Mouse (Mus musculus) frontal cortex, postnatal 14 days (tissue): ENCODE results near the gene Dmrt3.

Source experiments
- DNase-seq, 2 experiments: peaks; one replicate each; pipeline ENCODE4 v3.0.0; 2022; ENCODE audit warnings: low spot score in 2 of 2

Gene Dmrt3

DNA sequence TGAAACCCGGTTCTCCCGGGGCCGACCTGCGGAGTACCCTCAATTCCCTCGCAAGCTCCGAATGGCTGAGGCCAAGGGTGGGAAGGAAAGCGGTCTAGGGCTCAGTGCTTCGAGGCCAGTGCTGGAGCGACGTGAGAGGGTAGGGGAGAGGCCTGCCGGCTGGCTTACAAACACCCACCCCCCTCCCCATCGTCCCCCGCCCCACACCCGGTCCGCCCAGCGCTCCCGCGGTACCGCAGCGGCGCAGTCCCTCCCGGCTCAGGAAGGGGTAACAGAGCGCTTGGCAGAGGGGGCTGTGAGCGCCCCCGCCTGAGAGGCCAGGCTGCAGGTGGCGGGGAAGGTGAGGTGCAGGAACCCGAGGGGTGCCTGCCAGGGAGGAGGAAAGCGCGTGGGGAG, at the start of gene Dmrt3:
Gene Dmrt3, plus strand, starts transcription at position 287 of the 396 bp plus-strand sequence.
- DNase-seq = no peak

DNA sequence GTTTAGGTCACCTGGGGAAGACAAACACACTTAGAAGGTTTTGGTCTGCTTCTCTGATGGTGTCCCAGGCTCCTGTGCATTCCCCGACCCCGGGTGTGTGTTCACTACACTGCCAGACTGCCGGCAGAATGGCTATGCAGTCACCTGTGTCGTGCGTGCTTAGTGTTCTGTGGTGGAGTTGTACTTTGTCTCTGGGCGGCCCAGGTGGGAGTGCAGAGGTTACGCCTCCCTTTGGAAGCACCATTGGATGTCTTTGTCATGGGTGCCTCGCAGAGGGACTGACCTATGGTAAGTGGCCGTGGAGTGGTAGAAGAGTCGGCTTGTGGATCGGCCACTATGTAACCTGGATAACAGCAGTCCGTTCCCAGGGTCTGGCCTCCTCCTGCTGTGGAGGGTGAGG, 45.7 kb upstream of the Dmrt3 start:
- DNase-seq = no peak

- no peak for DNase-seq
Observed at GRCm38 (mm10) chr19:25569778-25570177, 40.3 kb upstream of the Dmrt3 start.

- DNase-seq = no peak
Observed at GRCm38 (mm10) chr19:25574431-25574830, 35.7 kb upstream of the Dmrt3 start.

DNA sequence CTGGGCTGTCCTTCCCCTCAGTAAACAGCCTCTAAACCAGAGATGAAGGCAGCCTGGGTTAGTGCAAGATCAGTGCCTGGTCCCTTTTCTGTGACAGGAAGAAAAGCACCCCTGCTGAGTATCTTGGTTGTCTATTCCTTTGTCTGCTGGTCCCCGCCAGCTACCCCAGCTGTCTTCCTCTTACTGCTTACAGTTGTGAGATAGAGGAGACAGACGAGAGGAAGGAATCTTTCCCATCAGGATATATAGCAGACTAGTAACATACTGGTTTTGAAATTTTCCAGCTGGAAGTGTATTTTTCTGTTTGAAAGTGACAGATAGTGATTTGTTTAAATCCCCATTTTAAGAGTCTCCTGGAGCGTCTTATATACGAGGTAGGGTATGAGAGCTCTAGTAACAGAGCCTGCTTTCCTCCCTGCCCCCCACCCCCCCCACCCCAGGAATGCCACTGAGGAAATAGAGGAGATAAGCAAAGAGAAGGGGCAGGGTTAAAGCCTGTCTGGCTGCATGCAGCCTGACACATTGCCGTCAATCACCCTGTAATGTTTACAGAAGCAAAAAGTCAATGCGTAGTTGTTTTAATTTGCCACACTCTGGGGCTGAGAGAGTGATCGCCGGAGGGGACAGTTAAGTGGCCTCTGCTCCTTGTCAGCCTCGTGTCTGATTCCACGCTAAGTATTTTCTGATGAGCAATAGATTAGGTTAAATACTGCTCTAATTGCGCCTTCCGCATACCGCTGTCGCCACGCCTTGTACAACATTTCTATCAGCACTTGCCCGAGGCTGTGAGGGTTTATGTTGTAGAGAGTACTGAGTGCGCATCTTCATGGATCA, 34.9 kb upstream of the Dmrt3 start:
- DNase-seq = no peak

DNA sequence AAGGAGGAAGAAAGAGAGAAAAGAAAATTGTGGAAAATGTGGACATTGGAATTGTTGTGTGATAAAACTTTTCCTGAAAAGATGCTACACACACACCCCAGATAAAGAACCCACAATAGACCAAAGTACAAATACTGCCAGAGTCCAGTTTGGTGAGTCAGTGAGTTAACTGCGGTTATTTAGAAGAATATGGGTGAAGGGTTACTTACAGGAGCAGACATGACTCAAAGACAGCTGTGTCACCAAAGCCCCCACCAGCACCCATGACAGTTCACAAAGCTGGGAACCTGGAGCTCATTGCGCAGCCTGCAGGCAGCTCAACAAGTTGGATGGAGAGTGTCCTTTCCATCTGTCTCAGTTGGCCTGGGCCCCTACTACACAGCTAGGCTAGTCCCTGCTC, 31.7 kb upstream of the Dmrt3 start:
- no peak for DNase-seq

GRCm38 (mm10) chr19:25579440-25579839, 30.7 kb upstream of the Dmrt3 start:
- no peak for DNase-seq

GRCm38 (mm10) chr19:25597717-25598232, 12.3 kb upstream of the Dmrt3 start:
- no peak for DNase-seq

- DNase-seq = no peak
Observed at GRCm38 (mm10) chr19:25598626-25599025, 11.5 kb upstream of the Dmrt3 start.

- no peak for DNase-seq
Observed at GRCm38 (mm10) chr19:25601966-25602365, 8.1 kb upstream of the Dmrt3 start.

GRCm38 (mm10) chr19:25607461-25608205, 2.5 kb upstream of the Dmrt3 start:
- no peak for DNase-seq

DNA sequence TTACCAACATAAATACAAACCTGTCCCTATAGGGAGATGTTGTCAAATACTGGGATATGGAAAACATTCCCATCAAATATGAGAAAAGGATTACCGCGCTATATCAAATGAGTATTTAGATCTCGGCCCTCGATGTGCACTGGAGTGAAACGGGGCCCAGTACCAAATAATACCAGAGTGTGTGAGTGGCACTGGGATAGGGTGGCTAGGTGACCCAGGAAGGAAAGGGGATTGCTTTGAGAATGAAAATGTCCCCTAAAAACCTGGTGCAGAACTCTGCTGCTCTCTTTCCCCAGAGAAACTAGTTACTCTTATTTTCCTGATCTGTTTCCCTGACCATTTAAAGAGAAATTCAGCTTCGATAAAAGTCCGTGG, 1.9 kb upstream of the Dmrt3 start:
- no peak for DNase-seq

DNA sequence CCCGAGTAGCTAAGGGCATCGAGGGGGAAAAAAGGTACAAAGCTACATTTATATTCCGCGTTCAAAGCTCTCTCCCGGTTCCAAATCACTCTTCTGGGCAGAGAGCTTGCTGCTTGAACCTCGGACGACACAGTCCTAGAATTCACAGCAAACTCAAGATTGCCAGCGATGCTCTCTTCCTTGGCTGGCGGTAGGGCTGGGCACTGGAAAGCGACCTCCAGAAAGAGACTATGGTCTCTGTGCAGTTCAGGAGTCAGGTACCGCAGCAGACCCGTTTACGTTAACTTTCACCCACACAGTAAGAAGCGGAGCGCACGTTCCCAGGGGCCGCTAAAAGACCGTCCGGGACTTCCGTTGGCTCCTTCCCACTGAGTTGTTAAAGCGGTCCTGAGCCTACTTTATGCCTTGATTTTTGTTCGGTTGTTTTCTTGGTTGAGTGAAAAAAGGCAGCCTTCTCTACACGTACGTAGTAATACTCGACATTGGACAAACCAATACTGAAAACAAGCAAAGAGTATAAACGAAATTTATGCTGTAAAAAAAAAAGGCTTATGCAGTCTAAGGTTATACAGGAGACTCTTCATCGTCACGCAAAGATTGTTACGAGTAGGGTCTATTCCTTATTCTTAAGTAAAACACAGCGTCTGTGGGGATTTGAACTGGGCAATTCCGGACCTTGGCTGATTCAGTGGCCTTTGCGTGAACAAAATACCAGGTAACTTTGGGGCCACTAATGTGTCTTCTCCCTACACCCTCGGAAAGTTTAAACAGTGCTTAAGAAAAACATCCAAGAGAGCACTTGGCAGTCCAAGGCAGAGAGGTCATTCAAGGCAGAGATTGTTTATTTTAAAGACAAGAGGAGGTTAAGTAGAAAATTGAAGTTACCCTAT, 895 bp upstream of the Dmrt3 start:
- no peak for DNase-seq

- no peak for DNase-seq
Observed at GRCm38 (mm10) chr19:25610411-25611111, 460 bp downstream of the Dmrt3 start.

DNA sequence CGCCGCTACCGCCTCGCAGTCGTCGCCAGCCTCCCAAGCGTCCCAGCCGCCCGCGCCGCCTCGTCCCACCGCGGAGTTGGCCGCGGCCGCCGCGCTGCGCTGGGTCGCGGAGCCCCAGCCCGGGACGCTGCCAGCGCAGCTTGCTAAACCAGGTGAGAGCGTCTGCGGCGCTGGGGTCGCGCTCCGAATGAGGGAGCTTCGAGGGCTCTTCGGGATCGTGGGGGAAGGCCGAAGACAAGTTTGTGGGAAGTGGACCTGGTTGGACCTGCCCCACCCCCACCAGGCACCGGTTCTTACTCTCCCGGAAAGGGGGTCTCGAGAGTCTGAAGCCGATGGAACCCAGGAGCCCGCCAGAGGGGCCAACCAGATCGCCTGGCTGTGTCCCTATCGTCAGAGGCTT, 1.0 kb downstream of the Dmrt3 start:
- no peak for DNase-seq

- DNase-seq = no peak
Observed at GRCm38 (mm10) chr19:25611876-25612805, 2.0 kb downstream of the Dmrt3 start.

DNA sequence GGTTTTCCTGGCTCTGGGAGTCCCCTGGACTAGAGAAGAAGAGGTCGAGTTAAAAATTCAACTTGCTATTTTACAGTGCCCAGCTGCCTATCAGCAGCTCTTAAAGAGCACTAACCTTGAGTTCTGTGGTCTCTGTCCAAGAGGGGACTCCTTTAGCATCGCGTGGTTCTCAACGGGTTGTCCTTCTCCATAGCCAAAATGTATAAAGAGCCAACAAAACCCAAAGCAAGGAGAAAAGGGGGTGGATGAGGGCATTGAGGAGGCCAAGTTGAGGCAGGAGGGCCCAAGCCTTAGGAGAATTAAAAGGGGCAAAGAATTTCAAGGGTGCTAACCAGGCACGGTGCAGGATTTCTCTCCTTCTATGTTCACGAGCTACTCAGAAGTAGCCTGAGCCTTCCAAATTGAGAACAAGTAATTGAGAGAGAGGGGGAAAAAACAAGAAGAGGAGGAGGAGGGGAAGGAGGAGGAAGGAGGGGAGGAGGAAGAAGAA, 2.8 kb downstream of the Dmrt3 start:
- no peak for DNase-seq

DNA sequence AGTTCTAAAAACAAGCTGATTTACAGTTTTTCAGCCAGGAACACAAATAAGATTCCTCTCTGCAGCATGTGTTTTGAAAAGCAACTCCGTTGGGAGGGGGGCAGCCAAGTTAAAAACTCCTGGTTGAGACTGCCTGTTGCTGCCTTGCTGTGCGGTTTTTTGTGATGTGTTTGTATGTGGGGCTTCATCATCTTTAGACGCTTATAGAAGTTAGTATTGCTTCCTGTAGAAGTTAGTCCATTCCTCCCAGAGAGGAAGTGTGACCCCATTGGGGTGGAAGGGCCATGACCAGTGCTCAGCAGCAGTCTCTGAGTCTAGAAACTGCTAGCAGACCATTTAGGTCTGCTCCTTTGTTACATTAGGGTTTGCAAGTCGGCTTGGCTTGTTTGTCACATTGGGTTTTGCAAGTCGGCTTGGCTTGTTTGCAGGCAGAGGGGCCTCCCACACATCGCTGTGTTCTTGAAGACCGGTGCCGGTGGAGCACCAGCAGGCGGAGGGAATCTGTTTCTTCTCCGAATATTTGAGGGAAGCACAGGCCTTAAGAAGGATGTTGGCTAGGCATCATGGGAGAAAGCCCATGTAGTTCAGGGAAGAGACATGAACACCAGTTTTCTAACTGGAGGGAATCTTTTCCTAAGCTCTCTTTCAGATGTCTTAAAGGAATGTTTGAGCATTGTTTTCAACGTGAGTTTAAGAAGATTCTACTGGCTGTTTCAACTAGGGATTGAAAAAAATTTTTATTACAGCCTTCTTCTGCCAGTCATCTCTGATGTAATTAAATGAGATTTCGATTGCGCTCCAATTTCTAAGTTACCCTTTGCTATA, 3.6 kb downstream of the Dmrt3 start:
- DNase-seq = no peak

DNA sequence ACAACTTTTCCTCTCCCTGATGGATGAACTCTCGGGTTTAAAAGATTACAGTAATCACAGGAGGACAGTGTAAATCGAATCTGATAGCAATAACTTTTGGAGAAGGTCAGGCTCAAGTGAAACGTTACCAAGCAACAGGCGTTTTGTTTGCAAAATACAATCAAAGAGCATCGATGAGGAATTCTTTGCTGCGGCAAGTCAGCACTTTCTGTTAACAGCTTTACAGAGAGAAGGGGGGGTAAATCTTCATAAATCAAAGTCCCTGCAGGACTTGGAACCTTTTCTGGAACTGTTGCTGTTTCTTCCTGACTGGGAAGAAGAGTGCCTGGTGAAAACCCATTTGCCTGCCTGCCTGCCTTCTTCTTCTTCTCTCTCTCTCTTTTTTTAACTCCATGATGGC, 5.8 kb downstream of the Dmrt3 start:
- no peak for DNase-seq
